Mouse (Mus musculus) layer of hippocampus, adult 9-10 months (tissue): ENCODE measurements around the gene Ankar.

ENCODE experiments used
- DNase-seq: peaks from one replicate; pipeline ENCODE4 v3.0.0; 2022; ENCODE audit warnings: low spot score

Ankar gene

DNA sequence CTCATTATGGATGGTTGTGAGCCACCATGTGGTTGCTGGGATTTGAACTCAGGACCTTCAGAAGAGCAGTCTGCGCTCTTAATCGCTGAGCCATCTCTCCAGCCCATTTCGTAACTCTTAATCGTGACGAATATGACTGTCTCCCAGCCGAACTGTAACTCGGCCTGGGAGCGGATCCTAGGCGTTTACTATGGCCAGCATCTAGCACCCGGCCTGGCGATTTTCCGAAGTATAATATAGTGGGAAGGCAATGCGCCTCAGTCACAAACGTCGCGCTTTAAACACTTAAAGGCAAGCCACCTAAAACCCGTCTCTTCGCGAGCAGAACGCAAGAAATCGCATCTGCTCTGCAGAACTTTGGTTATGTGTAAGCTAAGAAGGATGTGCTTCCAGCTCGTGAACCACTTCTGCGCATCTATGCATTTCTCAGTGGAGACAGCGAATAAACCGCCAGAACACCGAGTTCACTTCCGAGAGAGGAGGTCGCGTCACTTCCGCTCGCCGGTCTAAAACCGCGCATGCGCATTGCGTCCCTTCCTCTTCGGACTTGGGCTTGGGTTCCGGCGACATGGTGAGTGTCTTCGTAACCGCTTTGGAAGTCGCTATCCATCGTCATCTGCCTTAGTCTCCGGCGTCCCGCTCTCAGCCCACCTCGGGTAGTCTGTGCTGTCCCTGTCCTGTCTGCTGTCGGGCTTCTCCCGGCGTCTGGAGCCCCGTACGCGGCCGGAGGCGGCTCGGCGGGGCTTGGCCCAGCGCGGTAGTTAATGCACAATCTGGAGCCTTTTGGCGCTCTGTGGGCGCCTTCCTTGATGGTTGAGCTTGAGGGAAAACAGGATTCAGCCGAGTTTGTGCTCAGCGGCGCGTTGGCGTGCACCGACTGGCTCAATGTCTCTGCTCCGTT is 10.6 kb upstream of the Ankar start, which contains the start of gene Rpl37a:
Gene Rpl37a (plus strand): TSS at position 538 of the 901 bp plus-strand sequence.
- peak; percentile 88 for DNase-seq

DNA sequence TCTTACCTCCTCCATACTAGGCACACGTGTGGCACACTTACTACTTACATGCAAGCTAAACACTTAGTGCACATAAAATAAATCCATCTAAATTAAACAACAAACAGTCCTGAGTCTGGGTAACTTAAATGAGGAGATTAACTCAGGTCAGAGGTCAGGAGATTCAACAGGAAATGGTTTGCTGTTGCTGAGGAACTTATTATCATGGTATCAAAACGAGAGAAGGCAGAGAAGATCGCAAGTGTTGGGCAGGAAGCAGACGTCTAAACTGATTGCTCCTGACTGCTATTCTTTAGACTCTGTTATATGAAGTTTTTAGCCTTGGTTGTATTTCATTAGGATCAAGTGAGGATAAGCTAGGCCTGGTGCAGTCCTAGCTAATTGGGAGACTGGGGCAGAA is 7.1 kb upstream of the Ankar start:
- DNase-seq = no peak

GRCm38 (mm10) chr1:72698651-72699050 is 1.7 kb downstream of the Ankar start:
- no peak for DNase-seq

DNA sequence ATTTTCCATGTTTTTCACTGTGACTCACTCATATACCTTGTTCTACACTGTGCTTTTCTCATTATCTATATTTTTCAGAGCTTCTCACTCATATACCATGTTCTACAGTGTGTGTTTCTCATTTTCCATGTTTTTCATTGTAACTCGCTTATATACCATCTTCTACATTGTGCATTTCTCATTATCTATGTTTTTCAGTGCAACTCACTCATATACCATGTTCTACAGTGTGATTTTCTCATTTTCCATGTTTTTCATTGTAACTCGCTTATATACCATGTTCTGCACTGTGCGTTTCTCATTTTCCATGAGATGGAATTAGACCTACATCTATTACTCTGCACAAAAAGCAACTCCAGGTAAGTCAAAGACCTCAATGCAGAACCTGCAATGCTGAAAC is 4.1 kb downstream of the Ankar start:
- DNase-seq = no peak

DNA sequence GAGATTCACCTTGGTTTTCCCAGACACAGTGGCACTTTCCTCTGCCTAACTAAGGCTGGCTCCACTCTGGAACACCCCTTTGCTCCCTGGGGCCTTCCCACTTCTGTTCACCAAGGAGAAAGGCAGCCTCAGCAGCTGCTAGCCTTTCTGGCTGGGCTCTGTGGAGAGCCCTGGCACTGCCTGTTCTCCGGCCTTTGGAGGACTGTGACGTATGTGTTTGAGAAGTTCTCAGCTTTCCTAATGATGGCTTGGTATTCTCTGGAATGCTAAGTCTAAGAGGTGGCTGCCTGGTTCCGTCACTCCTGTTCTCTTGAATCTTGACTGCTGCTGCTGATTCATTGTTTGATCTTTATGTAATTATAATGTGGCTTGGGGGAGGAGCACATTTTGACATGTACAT is 27.3 kb downstream of the Ankar start:
- no peak for DNase-seq

GRCm38 (mm10) chr1:72640658-72641410 is 59.5 kb downstream of the Ankar start:
- DNase-seq = peak; percentile 17

DNA sequence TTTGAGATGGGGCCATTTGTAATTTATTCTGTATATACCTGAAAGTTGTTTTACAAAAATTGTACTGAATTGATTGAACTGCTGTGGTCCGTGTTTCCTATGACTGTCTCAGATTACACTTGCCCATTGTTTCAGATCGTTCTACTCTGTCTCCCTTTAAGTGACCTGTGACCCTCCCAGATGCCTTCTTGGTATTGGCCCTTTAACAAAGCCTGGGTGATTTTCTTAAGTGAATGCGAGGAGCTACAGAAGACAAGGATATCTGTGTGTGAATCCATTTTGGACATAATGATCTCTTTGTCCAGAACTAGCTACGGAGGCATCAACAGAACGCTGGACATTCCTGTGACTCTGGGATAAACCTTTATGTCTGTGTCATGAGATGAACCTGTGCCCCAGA is 65.2 kb downstream of the Ankar start:
- no peak for DNase-seq

- DNase-seq = no peak
Observed at GRCm38 (mm10) chr1:72612172-72612571, 88.2 kb downstream of the Ankar start.

GRCm38 (mm10) chr1:72609887-72610877 is 90.2 kb downstream of the Ankar start:
- no peak for DNase-seq

- DNase-seq = no peak
Observed at GRCm38 (mm10) chr1:72609129-72609528, 91.2 kb downstream of the Ankar start.

- no peak for DNase-seq
Observed at GRCm38 (mm10) chr1:72606186-72606673, 94.1 kb downstream of the Ankar start.

DNA sequence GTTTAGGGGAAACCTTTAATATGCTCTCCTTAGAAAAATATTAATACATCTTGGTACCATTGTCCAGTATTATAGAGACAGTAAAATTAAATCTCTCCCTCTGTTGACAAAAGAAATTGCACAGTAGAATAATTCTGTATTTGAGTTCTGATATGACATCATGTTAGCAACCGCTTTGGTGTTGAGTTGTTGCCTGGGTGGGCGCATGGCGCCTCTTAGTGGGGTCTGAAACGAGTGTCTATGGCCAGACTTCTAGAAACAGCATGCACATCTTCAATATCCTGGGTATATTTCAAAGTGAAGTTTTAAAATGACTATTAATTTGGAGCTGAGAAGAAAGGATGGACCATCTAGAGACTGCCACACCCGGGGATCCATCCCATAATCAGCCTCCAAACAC is 97.6 kb downstream of the Ankar start:
- no peak for DNase-seq

GRCm38 (mm10) chr1:72602186-72602585 is 98.2 kb downstream of the Ankar start:
- no peak for DNase-seq

- no peak for DNase-seq
Observed at GRCm38 (mm10) chr1:72601233-72601632, 99.1 kb downstream of the Ankar start.

- DNase-seq = no peak
Observed at GRCm38 (mm10) chr1:72600778-72601177, 99.6 kb downstream of the Ankar start.

- DNase-seq = no peak
Observed at GRCm38 (mm10) chr1:72599146-72600101, 101.0 kb downstream of the Ankar start.

GRCm38 (mm10) chr1:72596231-72596630 is 104.1 kb downstream of the Ankar start:
- DNase-seq = no peak

DNA sequence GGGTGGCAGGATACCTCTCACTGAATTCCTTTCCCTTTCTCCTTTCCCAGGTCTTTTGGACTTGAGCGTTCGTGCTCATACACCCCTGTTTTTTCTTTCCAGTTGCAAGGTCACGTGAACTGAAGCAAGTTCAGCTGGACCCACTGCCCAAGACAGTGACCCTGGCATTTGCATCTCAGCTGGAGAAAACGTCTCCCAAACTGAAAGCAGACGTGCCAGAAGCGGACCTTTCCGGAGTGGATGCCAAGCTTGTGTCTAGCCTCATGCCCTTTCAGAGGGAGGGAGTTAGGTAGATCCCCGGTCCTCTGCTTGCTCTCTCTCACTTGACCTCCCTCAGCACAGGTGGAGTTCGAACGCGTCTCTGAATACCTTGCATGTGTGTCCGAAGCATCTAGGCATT is 104.7 kb downstream of the Ankar start:
- no peak for DNase-seq

DNA sequence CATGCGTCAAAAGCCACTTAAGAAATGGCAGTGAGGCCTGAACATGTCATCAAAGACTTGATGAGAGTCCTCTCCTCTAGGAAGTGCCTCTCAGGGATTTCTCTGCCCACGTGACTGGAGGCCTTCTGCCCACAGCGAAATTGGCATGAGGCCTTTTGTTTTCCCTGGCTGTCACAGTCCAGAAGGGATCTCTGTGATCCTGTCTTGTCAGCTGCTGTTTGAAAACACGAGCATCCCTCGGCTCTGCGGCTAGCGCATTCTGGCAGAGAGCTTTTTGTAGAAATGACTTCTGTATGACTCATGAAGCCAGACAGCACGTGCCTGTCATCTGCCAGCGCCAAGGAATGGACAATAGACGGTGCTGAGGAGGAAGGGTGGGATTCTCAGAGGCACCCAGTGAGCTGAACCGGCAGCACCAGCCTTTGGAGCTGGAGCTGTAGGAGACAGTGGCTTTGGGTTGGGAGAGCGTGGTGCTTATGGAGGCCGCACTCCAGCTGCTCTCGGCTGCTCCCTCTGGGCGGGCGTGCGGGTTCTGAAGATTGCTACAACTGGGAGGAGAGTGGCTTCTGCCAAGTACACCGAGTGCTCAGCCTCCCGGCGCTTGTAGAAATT is 106.9 kb downstream of the Ankar start:
- DNase-seq = peak; percentile 59
